Mouse (Mus musculus) cortical plate, adult 2 months (tissue): ENCODE data around the gene Agbl3. TPM values are rescaled to one million over a fixed set of nuclear protein-coding genes. Genes with fewer than 3 reads are reported as not detected.
A peak's percentile ranks its signal among the peaks of the same experiment; 100 is the strongest.

ENCODE experiments used
- H3K27ac ChIP-seq: fragments of 200-500 bp; 2 replicates; pipeline ENCODE4 v1.5.1; 2012; ENCODE audit warnings: low read length, control low read depth, inconsistent platforms; ENCODE audit not compliant: insufficient read depth
- H3K4me1 ChIP-seq: fragments of 200-500 bp; 2 replicates; pipeline ENCODE4 v1.6.1; 2011; ENCODE audit warnings: low read length; ENCODE audit not compliant: control insufficient read depth, insufficient read depth
- H3K4me3 ChIP-seq: fragments of 200-500 bp; 2 replicates; pipeline ENCODE4 v1.5.1; 2011; ENCODE audit warnings: mild to moderate bottlenecking, low read length, control low read depth; ENCODE audit not compliant: insufficient read depth
- CTCF ChIP-seq: fragments of 200-500 bp; IDR thresholded peaks from 2 replicates; pipeline ENCODE4 v1.5.1; 2011; ENCODE audit warnings: mild to moderate bottlenecking, control low read depth, low read length; ENCODE audit not compliant: insufficient read depth; ENCODE audit errors: extremely low read depth
- POLR2A ChIP-seq: fragments of 200-500 bp; IDR thresholded peaks from 2 replicates; pipeline ENCODE4 v1.6.1; 2011; ENCODE audit warnings: mild to moderate bottlenecking, low read length, control low read depth; ENCODE audit not compliant: insufficient read depth; ENCODE audit errors: extremely low read depth
- polyA plus RNA-seq: library from polyadenylated mRNA; depleted of rRNA; stranded (reverse); fragments of >200 nt; gene quantifications from 2 replicates; pipeline ENCODE4 v1.2.3, GENCODE M21; 2012

Gene Agbl3
- polyA plus RNA-seq, 1 experiment = 15.7 TPM

GRCm38 (mm10) chr6:34751625-34752024 is 28.6 kb upstream of the Agbl3 start:
- Histone ChIP-seq H3K27ac (no peak overlapping the region), H3K4me3 (no peak overlapping the region), H3K4me1 (no peaks in the 10 kb centered on the region)
- no peak for TF ChIP-seq CTCF
- no peak for TF ChIP-seq POLR2A

- H3K4me1 ChIP-seq = no peaks in the 10 kb centered on the region
- no peak overlapping the region for H3K4me3 ChIP-seq
- H3K27ac ChIP-seq = no peak overlapping the region
- TF ChIP-seq CTCF = peak; percentile 66
- no peak for TF ChIP-seq POLR2A
Measured at GRCm38 (mm10) chr6:34754448-34754847, 25.8 kb upstream of the Agbl3 start.

GRCm38 (mm10) chr6:34758340-34758739 is 21.9 kb upstream of the Agbl3 start:
- TF ChIP-seq POLR2A (no peak), CTCF (no peak)
- Histone ChIP-seq H3K27ac (no peak overlapping the region), H3K4me1 (no peaks in the 10 kb centered on the region), H3K4me3 (no peak overlapping the region)

GRCm38 (mm10) chr6:34760023-34760422 is 20.2 kb upstream of the Agbl3 start:
- H3K4me3 ChIP-seq = no peak overlapping the region
- no peaks in the 10 kb centered on the region for H3K4me1 ChIP-seq
- peak; percentile 42; the same call in 1 of the 2 replicates for TF ChIP-seq CTCF
- TF ChIP-seq POLR2A = no peak
- H3K27ac ChIP-seq = no peak overlapping the region

GRCm38 (mm10) chr6:34765721-34766120 is 14.5 kb upstream of the Agbl3 start:
- no peak overlapping the region for H3K27ac ChIP-seq
- no peak for TF ChIP-seq POLR2A
- no peak for TF ChIP-seq CTCF
- H3K4me1 ChIP-seq = no peaks in the 10 kb centered on the region
- H3K4me3 ChIP-seq = no peak overlapping the region

- Histone ChIP-seq H3K4me3 (no peak overlapping the region), H3K4me1 (no peaks in the 10 kb centered on the region), H3K27ac (no peak overlapping the region)
- TF ChIP-seq CTCF (no peak), POLR2A (no peak)
Measured at GRCm38 (mm10) chr6:34769984-34770383, 10.2 kb upstream of the Agbl3 start.

- Histone ChIP-seq H3K27ac (no peak overlapping the region), H3K4me1 (no peaks in the 10 kb centered on the region), H3K4me3 (no peak overlapping the region)
- no peak for TF ChIP-seq CTCF
- no peak for TF ChIP-seq POLR2A
Measured at GRCm38 (mm10) chr6:34770491-34770890, 9.7 kb upstream of the Agbl3 start.

- Histone ChIP-seq H3K4me1 (no peaks in the 10 kb centered on the region), H3K4me3 (no peak overlapping the region), H3K27ac (no peak overlapping the region)
- TF ChIP-seq POLR2A (no peak), CTCF (no peak)
Measured at GRCm38 (mm10) chr6:34776396-34776795, 3.8 kb upstream of the Agbl3 start.

GRCm38 (mm10) chr6:34777094-34777493 is 3.1 kb upstream of the Agbl3 start:
- Histone ChIP-seq H3K27ac (no peak overlapping the region), H3K4me1 (no peaks in the 10 kb centered on the region), H3K4me3 (no peak overlapping the region)
- TF ChIP-seq CTCF (no peak), POLR2A (no peak)

GRCm38 (mm10) chr6:34777981-34778668 is 2.1 kb upstream of the Agbl3 start:
- TF ChIP-seq POLR2A (no peak), CTCF (no peak)
- no peaks in the 10 kb centered on the region for H3K4me1 ChIP-seq
- H3K4me3 ChIP-seq = no peak overlapping the region
- H3K27ac ChIP-seq = no peak overlapping the region
